Mouse (Mus musculus) limb, embryonic 14.5 days (tissue): ENCODE data around the gene Slc11a2. TPM values are rescaled to one million over a fixed set of nuclear protein-coding genes. Genes with fewer than 3 reads are reported as not detected.
"Not testable (repeated sequence)": the region's sequence is repeated elsewhere in the genome, so short reads cannot be mapped to it uniquely, and the experiment has no call there.

Source experiments
- ATAC-seq: fragments of 200-750 bp; cut with Nextera tagmentation; 2 replicates; pipeline ENCODE4 v1.8.0; 2017; ENCODE audit warnings: low read depth, moderate number of reproducible peaks, moderate TSS enrichment; ENCODE audit not compliant: low FRiP score
- DNase-seq: peaks from one replicate; pipeline ENCODE4 v3.0.0-alpha.2; 2015; ENCODE audit warnings: low spot score
- H3K27ac ChIP-seq: fragments of 300-500 bp; sonication (generic); replicated peaks from 2 replicates; pipeline ENCODE4 v1.5.1; 2014; ENCODE audit warnings: low read depth, mild to moderate bottlenecking, low read length, moderate library complexity, mixed read lengths
- H3K27me3 ChIP-seq: fragments of 300-500 bp; sonication (generic); 2 replicates; pipeline ENCODE4 v1.6.1; 2014; ENCODE audit warnings: low read length, mixed read lengths; ENCODE audit not compliant: control insufficient read depth, insufficient read depth
- H3K36me3 ChIP-seq: fragments of 300-500 bp; sonication (generic); 2 replicates; pipeline ENCODE4 v1.6.1; 2014; ENCODE audit warnings: mild to moderate bottlenecking, low read length, moderate library complexity, mixed read lengths; ENCODE audit not compliant: control insufficient read depth, insufficient read depth
- H3K4me1 ChIP-seq: fragments of 300-500 bp; sonication (generic); 2 replicates; pipeline ENCODE4 v1.6.1; 2014; ENCODE audit warnings: antibody characterized with exemption, low read length, mixed read lengths; ENCODE audit not compliant: control insufficient read depth, insufficient read depth
- H3K4me2 ChIP-seq: fragments of 300-500 bp; sonication (generic); replicated peaks from 2 replicates; pipeline ENCODE4 v1.6.1; 2014; ENCODE audit warnings: low read depth, mild to moderate bottlenecking, low read length, moderate library complexity; ENCODE audit not compliant: severe bottlenecking
- H3K4me3 ChIP-seq: fragments of 300-500 bp; sonication (generic); replicated peaks from 2 replicates; pipeline ENCODE4 v1.5.1; 2014; ENCODE audit warnings: low read length
- H3K9ac ChIP-seq: fragments of 300-500 bp; sonication (generic); 2 replicates; pipeline ENCODE4 v1.6.1; 2014; ENCODE audit warnings: mild to moderate bottlenecking, low read depth, low read length, moderate library complexity; ENCODE audit not compliant: severe bottlenecking
- H3K9me3 ChIP-seq: fragments of 300-500 bp; sonication (generic); 2 replicates; pipeline ENCODE4 v1.6.1; 2016; ENCODE audit warnings: low read length; ENCODE audit not compliant: control insufficient read depth
- POLR2A ChIP-seq: fragments of 200-500 bp; IDR thresholded peaks from 2 replicates; pipeline ENCODE4 v1.8.0; 2012; ENCODE audit warnings: inconsistent platforms, mild to moderate bottlenecking, moderate library complexity, borderline replicate concordance; ENCODE audit not compliant: insufficient read depth, insufficient read length; ENCODE audit errors: extremely low read depth
- WGBS: fragments of 180-500 bp; shearing (Covaris S2); extraction: QIAGEN DNeasy Blood & Tissue Kit; methylation state at CpG from one replicate; pipeline ENCODE4 v1.1.7; 2014; 5-methylcytosine and 5-hydroxymethylcytosine counted together
- polyA plus RNA-seq, 2 experiments: library from polyadenylated mRNA; depleted of rRNA in 1 of 2; stranded (reverse) in 1 of 2; unstranded in 1 of 2; fragments of >200 nt; fragmentation: Nextera tagmentation in 1 of 2; extraction: Ambion mirVana in 1 of 2; gene quantifications; 2 replicates each; pipeline versions ENCODE4 v1.2.1 to v1.2.3; 2012 to 2014

Slc11a2 gene
- polyA plus RNA-seq, 2 experiments, result 20.4 to 30.3 TPM

GRCm38 (mm10) chr15:100375066-100375465 lies 49.8 kb downstream of the Slc11a2 start:
- no peaks in the 10 kb centered on the region for H3K36me3 ChIP-seq
- no peak for TF ChIP-seq POLR2A
- H3K27me3 ChIP-seq, result no peaks in the 10 kb centered on the region
- H3K4me3 ChIP-seq, result no peak overlapping the region
- no peak overlapping the region for H3K4me2 ChIP-seq
- H3K9me3 ChIP-seq, result peaks cover 4% of the 10 kb centered on the region; the same call in 1 of the 2 replicates
- no peak for ATAC-seq
- peak; percentile 68 for DNase-seq
- WGBS, result 30% methylated on average over 5 of the region's 5 CpGs
- no peak overlapping the region for H3K9ac ChIP-seq
- H3K27ac ChIP-seq, result no peak overlapping the region
- no peaks in the 10 kb centered on the region for H3K4me1 ChIP-seq

GRCm38 (mm10) chr15:100367119-100367518 lies 57.8 kb downstream of the Slc11a2 start:
- H3K36me3 ChIP-seq, result no peaks in the 10 kb centered on the region
- no peaks in the 10 kb centered on the region for H3K9me3 ChIP-seq
- H3K9ac ChIP-seq, result no peak overlapping the region
- TF ChIP-seq POLR2A, result no peak
- no peak overlapping the region for H3K4me3 ChIP-seq
- DNase-seq (no peak), ATAC-seq (no peak)
- H3K27me3 ChIP-seq, result no peaks in the 10 kb centered on the region
- no peaks in the 10 kb centered on the region for H3K4me1 ChIP-seq
- no peak overlapping the region for H3K27ac ChIP-seq
- H3K4me2 ChIP-seq, result no peak overlapping the region
- 31% methylated on average over 7 of the region's 7 CpGs for WGBS

- H3K27me3 ChIP-seq, H3K9me3 ChIP-seq, DNase-seq, H3K4me1 ChIP-seq, ATAC-seq, H3K4me3 ChIP-seq, H3K9ac ChIP-seq, H3K27ac ChIP-seq, H3K36me3 ChIP-seq, H3K4me2 ChIP-seq: not testable (repeated sequence)
- 25% methylated on average over 8 of the region's 9 CpGs for WGBS
Observed at GRCm38 (mm10) chr15:100365967-100366366, 58.9 kb downstream of the Slc11a2 start.

- Histone ChIP-seq H3K27me3 (no peaks in the 10 kb centered on the region), H3K36me3 (no peaks in the 10 kb centered on the region), H3K4me3 (no peak within 1 kb of the TSS), H3K4me2 (no peak within 1 kb of the TSS), H3K9me3 (no peaks in the 10 kb centered on the region), H3K27ac (no peak within 1 kb of the TSS), H3K9ac (no peak within 1 kb of the TSS), H3K4me1 (no peaks in the 10 kb centered on the region)
- 52% methylated on average over 7 of the region's 7 CpGs for WGBS
- ATAC-seq (no peak), DNase-seq (no peak)
- no peak for TF ChIP-seq POLR2A
Observed at GRCm38 (mm10) chr15:100364242-100364641, 60.6 kb downstream of the Slc11a2 start, which contains the start of gene Higd1c. Gene Higd1c (plus strand): TSS chr15:100364542.

GRCm38 (mm10) chr15:100355876-100356275 lies 69.0 kb downstream of the Slc11a2 start:
- Histone ChIP-seq H3K9ac (no peak overlapping the region), H3K36me3 (no peaks in the 10 kb centered on the region), H3K4me2 (no peak overlapping the region), H3K4me3 (no peak overlapping the region), H3K4me1 (peaks cover 10% of the 10 kb centered on the region), H3K9me3 (no peaks in the 10 kb centered on the region), H3K27me3 (no peaks in the 10 kb centered on the region), H3K27ac (no peak overlapping the region)
- WGBS, result 41% methylated on average over 5 of the region's 5 CpGs
- TF ChIP-seq POLR2A, result no peak
- no peak for ATAC-seq
- DNase-seq, result no peak

GRCm38 (mm10) chr15:100353399-100353798 lies 71.5 kb downstream of the Slc11a2 start:
- not testable (repeated sequence) for H3K36me3 ChIP-seq, H3K4me2 ChIP-seq, DNase-seq, ATAC-seq, H3K9ac ChIP-seq, H3K27me3 ChIP-seq, H3K9me3 ChIP-seq, H3K4me3 ChIP-seq, H3K27ac ChIP-seq
- peaks cover 10% of the 10 kb centered on the region for H3K4me1 ChIP-seq
- 91% methylated on average over 7 of the region's 22 CpGs for WGBS
